Mouse (Mus musculus) heart, postnatal 0 days (tissue): ENCODE results near the gene Sox18.

Experiments
- CTCF ChIP-seq: IDR thresholded peaks from 2 replicates; pipeline ENCODE4 v1.5.1; 2016; ENCODE audit warnings: antibody characterized with exemption, control low read depth, low read depth
- EP300 ChIP-seq: IDR thresholded peaks from 2 replicates; pipeline ENCODE4 v1.6.1; 2016; ENCODE audit warnings: antibody characterized with exemption, low read depth

DNA sequence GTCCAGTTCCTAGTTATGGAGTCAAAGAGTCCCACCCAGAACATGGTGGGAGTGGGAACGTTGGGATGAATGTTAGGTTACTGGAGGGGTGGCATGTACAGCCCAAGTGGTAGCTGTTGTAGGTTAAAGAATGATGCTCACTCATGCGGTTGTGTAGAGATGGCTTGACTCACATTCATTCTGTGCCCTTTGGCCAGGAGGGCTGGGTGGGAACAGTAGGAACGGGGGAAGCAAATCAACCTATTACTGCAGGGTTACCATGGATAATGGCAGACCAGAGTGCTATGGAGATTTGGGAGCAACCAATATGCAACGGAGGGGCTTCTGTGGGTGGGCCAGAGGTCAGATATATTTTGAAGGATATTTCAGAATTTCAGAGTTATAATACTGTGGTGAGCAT lies 3.5 kb upstream of the Sox18 start:
- TF ChIP-seq EP300, result no peak
- TF ChIP-seq CTCF, result no peak
